ENCODE assay signal across 11 mouse cellular contexts in genomic region chr6:94340546-94340945, GRCm38 (mm10).
"Had no signal": no experiment of that assay in that cellular context is flagged by ENCODE, and none has a peak within 500 bp of the region (broad histone marks: within the 10 kb centered on the region; RNA-seq: fewer than 3 reads in every experiment).

No protein-coding gene starts in this region.

- DNase-seq: lung, adult 18-20 months; lung, embryonic 14.5 days; lung, postnatal 10 days; lung, postnatal 4 days; midbrain, embryonic 14.5 days; retina, postnatal 1 day; right cerebral cortex, adult 18-20 months; right cerebral cortex, postnatal 25 days; right cerebral cortex, postnatal 4 days; thymus, postnatal 14 days; thymus, postnatal 36 days had no signal
